Mouse (Mus musculus) forebrain, embryonic 15.5 days (tissue): ENCODE results near the gene Pmepa1. TPM values are rescaled to one million over a fixed set of nuclear protein-coding genes. Genes with fewer than 3 reads are reported as not detected.

ENCODE experiments used
- ATAC-seq: fragments of 200-750 bp; cut with Nextera tagmentation; replicated peaks from 2 replicates; pipeline ENCODE4 v1.8.0; 2017; ENCODE audit warnings: mild to moderate bottlenecking, moderate TSS enrichment, moderate library complexity
- H3K27ac ChIP-seq: fragments of 300-500 bp; sonication (generic); replicated peaks from 2 replicates; pipeline ENCODE4 v1.5.1; 2015; ENCODE audit warnings: mild to moderate bottlenecking, inconsistent platforms
- H3K27me3 ChIP-seq: fragments of 300-500 bp; sonication (generic); 2 replicates; pipeline ENCODE4 v1.6.1; 2015; ENCODE audit warnings: inconsistent platforms
- H3K36me3 ChIP-seq: fragments of 300-500 bp; sonication (generic); 2 replicates; pipeline ENCODE4 v1.6.1; 2015; ENCODE audit warnings: mild to moderate bottlenecking, inconsistent platforms
- H3K4me1 ChIP-seq: fragments of 300-500 bp; sonication (generic); 2 replicates; pipeline ENCODE4 v1.6.1; 2015; ENCODE audit warnings: inconsistent platforms
- H3K4me2 ChIP-seq: fragments of 300-500 bp; sonication (generic); replicated peaks from 2 replicates; pipeline ENCODE4 v1.6.1; 2015; ENCODE audit warnings: mild to moderate bottlenecking, inconsistent platforms
- H3K4me3 ChIP-seq: fragments of 300-500 bp; sonication (generic); 2 replicates; pipeline ENCODE4 v1.5.1; 2015; ENCODE audit warnings: mild to moderate bottlenecking, inconsistent platforms
- H3K9ac ChIP-seq: fragments of 300-500 bp; sonication (generic); replicated peaks from 2 replicates; pipeline ENCODE4 v1.6.1; 2015; ENCODE audit warnings: mild to moderate bottlenecking, inconsistent platforms
- H3K9me3 ChIP-seq: fragments of 300-500 bp; sonication (generic); 2 replicates; pipeline ENCODE4 v1.6.1; 2016; ENCODE audit warnings: inconsistent platforms
- WGBS: fragments of 180-500 bp; shearing (Covaris S2); methylation state at CpG from one replicate; pipeline ENCODE4 v1.1.7; 2015; ENCODE audit warnings: mixed read lengths; 5-methylcytosine and 5-hydroxymethylcytosine counted together
- polyA plus RNA-seq: library from polyadenylated mRNA; unstranded; fragments of >200 nt; fragmentation: Nextera tagmentation; extraction: Ambion mirVana; gene quantifications from 2 replicates; pipeline ENCODE4 v1.2.1, GENCODE M21; 2015

Pmepa1 gene
- polyA plus RNA-seq, 1 experiment from 2014 or later = 6.8 TPM

DNA sequence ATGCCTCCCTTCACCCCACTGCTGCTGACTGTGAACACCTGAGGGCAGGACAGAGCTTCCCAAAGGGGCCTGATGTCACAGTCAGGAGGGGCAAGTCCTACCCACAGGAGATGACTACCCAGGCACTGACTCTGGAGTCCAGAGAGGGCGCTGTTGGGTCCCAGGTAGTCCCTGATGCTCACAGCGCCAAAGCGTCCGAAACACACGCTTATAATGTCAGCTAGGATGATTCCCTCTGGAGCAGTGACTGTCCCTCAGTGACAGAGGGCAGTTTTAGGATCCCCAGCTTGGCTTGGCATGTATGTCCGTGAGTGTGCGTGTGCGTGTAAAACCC, 43.6 kb downstream of the Pmepa1 start:
- no peak for ATAC-seq
- Histone ChIP-seq H3K27me3 (no peaks in the 10 kb centered on the region), H3K9ac (no peak overlapping the region), H3K4me1 (peaks cover 48% of the 10 kb centered on the region), H3K4me2 (no peak overlapping the region), H3K36me3 (peaks cover 28% of the 10 kb centered on the region), H3K9me3 (no peaks in the 10 kb centered on the region), H3K4me3 (no peak overlapping the region), H3K27ac (no peak overlapping the region)
- WGBS = 73% methylated on average over 8 of the region's 8 CpGs

GRCm38 (mm10) chr2:173232065-173232765, 44.1 kb downstream of the Pmepa1 start:
- 77% methylated on average over 22 of the region's 22 CpGs for WGBS
- peaks cover 31% of the 10 kb centered on the region for H3K36me3 ChIP-seq
- peaks cover 43% of the 10 kb centered on the region for H3K4me1 ChIP-seq
- no peaks in the 10 kb centered on the region for H3K9me3 ChIP-seq
- H3K9ac ChIP-seq = no peak overlapping the region
- no peaks in the 10 kb centered on the region for H3K27me3 ChIP-seq
- ATAC-seq = no peak
- H3K4me3 ChIP-seq = no peak overlapping the region
- no peak overlapping the region for H3K27ac ChIP-seq
- no peak overlapping the region for H3K4me2 ChIP-seq

GRCm38 (mm10) chr2:173229578-173230224, 46.6 kb downstream of the Pmepa1 start:
- Histone ChIP-seq H3K27ac (peak overlapping the region; percentile 55), H3K9me3 (no peaks in the 10 kb centered on the region), H3K4me3 (0 out of 2 replicates have a peak overlapping the region, but pooled peaks have one; percentile 10), H3K4me1 (peaks cover 18% of the 10 kb centered on the region; the same call in 1 of the 2 replicates), H3K4me2 (no peak overlapping the region), H3K9ac (no peak overlapping the region), H3K27me3 (no peaks in the 10 kb centered on the region), H3K36me3 (peaks cover 40% of the 10 kb centered on the region)
- peak; percentile 84 for ATAC-seq
- WGBS = 2% methylated on average over 10 of the region's 10 CpGs

- H3K4me3 ChIP-seq = no peak overlapping the region
- H3K36me3 ChIP-seq = peaks cover 40% of the 10 kb centered on the region
- no peaks in the 10 kb centered on the region for H3K27me3 ChIP-seq
- ATAC-seq = no peak
- no peak overlapping the region for H3K27ac ChIP-seq
- peaks cover 15% of the 10 kb centered on the region; the same call in 1 of the 2 replicates for H3K4me1 ChIP-seq
- no peaks in the 10 kb centered on the region for H3K9me3 ChIP-seq
- H3K4me2 ChIP-seq = no peak overlapping the region
- WGBS = 85% methylated on average over 8 of the region's 8 CpGs
- no peak overlapping the region for H3K9ac ChIP-seq
Measured at GRCm38 (mm10) chr2:173228567-173228966, 47.8 kb downstream of the Pmepa1 start.

DNA sequence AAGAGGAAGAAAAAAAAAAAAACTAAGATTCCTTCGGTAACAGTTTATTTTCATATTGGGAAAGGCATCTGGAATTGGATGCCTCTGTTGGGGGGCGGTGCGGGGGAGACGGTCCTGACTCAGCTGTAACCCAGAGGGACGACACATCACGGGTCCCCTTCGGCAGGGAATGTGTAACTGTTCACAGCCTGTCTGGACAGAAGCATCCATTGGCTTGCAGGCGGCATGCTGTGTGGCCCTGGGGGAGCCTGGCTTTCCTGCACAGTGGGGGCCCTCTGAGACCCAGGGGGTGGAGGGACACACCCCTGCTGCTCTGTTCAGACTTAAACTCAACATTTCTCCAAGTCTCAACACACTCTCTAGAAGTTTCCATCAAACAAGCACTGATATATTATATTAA, 49.5 kb downstream of the Pmepa1 start:
- H3K27me3 ChIP-seq = no peaks in the 10 kb centered on the region
- H3K36me3 ChIP-seq = peaks cover 31% of the 10 kb centered on the region
- 92% methylated on average over 8 of the region's 8 CpGs for WGBS
- no peaks in the 10 kb centered on the region for H3K9me3 ChIP-seq
- no peak overlapping the region for H3K4me3 ChIP-seq
- no peak overlapping the region for H3K4me2 ChIP-seq
- ATAC-seq = no peak
- H3K9ac ChIP-seq = no peak overlapping the region
- H3K27ac ChIP-seq = no peak overlapping the region
- peaks cover 5% of the 10 kb centered on the region; the same call in 1 of the 2 replicates for H3K4me1 ChIP-seq

GRCm38 (mm10) chr2:173225906-173226305, 50.4 kb downstream of the Pmepa1 start:
- Histone ChIP-seq H3K4me2 (no peak overlapping the region), H3K9ac (no peak overlapping the region), H3K36me3 (peaks cover 23% of the 10 kb centered on the region), H3K27me3 (no peaks in the 10 kb centered on the region), H3K4me1 (peaks cover 5% of the 10 kb centered on the region; the same call in 1 of the 2 replicates), H3K27ac (no peak overlapping the region), H3K4me3 (no peak overlapping the region), H3K9me3 (no peaks in the 10 kb centered on the region)
- no peak for ATAC-seq
- 82% methylated on average over 7 of the region's 7 CpGs for WGBS

DNA sequence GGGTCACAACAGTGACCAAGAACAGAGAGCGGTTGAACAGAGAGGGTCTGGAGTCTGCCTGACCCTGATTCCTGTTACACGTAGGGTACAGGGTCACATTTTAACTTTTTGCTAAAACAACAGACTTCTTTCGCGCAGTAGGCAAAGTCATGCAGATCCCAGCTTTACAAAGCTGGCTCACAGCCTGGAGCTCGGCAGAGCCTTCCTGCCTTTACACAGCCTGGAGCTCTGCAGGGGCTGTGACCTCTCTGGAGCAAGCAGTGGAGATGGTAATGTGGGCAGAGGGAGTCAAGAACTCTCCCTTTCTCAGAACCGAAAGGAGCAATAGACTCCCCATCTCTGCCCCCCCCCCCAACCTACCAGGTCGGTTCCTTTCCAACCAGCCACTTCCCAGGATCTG, 51.5 kb downstream of the Pmepa1 start:
- peaks cover 2% of the 10 kb centered on the region; the same call in 1 of the 2 replicates for H3K4me1 ChIP-seq
- H3K27me3 ChIP-seq = no peaks in the 10 kb centered on the region
- H3K36me3 ChIP-seq = peaks cover 22% of the 10 kb centered on the region
- H3K9me3 ChIP-seq = no peaks in the 10 kb centered on the region
- no peak overlapping the region for H3K4me2 ChIP-seq
- H3K4me3 ChIP-seq = no peak overlapping the region
- H3K9ac ChIP-seq = no peak overlapping the region
- WGBS = 65% methylated on average over 7 of the region's 7 CpGs
- no peak for ATAC-seq
- H3K27ac ChIP-seq = no peak overlapping the region

- 81% methylated on average over 3 of the region's 3 CpGs for WGBS
- Histone ChIP-seq H3K9ac (no peak overlapping the region), H3K27me3 (no peaks in the 10 kb centered on the region), H3K4me3 (no peak overlapping the region), H3K36me3 (peaks cover 22% of the 10 kb centered on the region), H3K4me1 (no peaks in the 10 kb centered on the region), H3K9me3 (no peaks in the 10 kb centered on the region), H3K27ac (no peak overlapping the region), H3K4me2 (no peak overlapping the region)
- no peak for ATAC-seq
Measured at GRCm38 (mm10) chr2:173224097-173224496, 52.2 kb downstream of the Pmepa1 start.

GRCm38 (mm10) chr2:173223496-173223895, 52.8 kb downstream of the Pmepa1 start:
- no peaks in the 10 kb centered on the region for H3K27me3 ChIP-seq
- no peaks in the 10 kb centered on the region for H3K9me3 ChIP-seq
- WGBS = 79% methylated on average over 3 of the region's 3 CpGs
- no peak overlapping the region for H3K27ac ChIP-seq
- H3K9ac ChIP-seq = no peak overlapping the region
- no peak overlapping the region for H3K4me2 ChIP-seq
- H3K4me1 ChIP-seq = no peaks in the 10 kb centered on the region
- H3K4me3 ChIP-seq = no peak overlapping the region
- no peak for ATAC-seq
- H3K36me3 ChIP-seq = peaks cover 19% of the 10 kb centered on the region

DNA sequence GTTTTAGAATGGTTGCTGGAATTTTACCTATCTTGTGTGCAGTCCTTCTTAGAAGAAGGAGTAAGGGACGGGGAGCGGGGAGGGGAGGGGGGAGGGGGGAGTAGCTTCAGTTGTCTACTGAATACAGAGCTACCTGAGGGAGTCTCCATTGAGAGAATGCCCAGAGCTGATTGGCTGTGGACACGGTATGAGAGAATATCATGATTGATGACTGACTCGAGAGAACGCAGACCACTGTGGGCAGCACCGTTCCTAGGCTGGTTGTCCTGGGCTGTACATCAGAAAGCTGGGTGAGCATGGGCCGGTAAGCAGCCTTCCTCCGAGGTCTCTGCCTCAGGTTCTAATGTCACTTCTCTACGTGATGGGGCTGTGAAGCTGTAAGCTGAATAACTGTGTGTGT, 55.6 kb downstream of the Pmepa1 start:
- no peak for ATAC-seq
- Histone ChIP-seq H3K36me3 (0 out of 2 replicates have a peak, but pooled peaks cover 3% of the 10 kb centered on the region), H3K27me3 (no peaks in the 10 kb centered on the region), H3K4me3 (no peak overlapping the region), H3K4me2 (no peak overlapping the region), H3K9me3 (no peaks in the 10 kb centered on the region), H3K9ac (no peak overlapping the region), H3K27ac (no peak overlapping the region), H3K4me1 (no peaks in the 10 kb centered on the region)
- 93% methylated on average over 9 of the region's 9 CpGs for WGBS

DNA sequence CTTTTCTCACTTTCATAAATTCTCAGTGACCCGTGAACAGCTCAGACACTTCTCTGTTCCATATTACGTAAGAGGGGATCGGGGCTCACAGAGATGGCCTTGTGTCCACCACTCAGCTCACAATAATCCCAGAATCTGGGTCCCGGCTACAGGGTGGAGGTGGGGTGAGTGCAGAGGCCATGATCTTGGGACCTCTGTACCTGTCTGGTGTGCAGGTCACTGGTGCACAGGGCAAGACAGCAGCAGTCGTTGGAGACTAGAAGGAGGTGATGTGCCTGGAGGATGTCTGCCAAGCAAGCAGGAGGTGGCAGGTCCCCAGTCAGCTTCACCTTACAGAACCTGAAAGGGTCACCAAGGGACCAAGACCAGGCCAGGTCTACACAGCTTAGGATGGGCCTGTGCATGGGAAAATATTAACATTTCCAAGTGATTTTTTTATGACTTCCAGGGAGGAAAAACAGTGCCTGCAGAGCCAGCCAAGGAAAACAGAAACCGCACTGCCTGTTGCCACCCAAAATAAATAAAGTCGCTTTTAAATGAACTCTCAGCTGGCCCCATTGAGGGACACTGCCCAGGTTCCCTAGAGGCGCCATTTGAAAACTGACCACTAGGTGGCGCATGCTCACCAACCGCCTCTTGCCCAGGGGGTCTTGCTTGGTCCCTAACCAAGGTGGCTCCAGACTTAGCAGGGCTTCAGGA, 56.9 kb downstream of the Pmepa1 start:
- 0 out of 2 replicates have a peak, but pooled peaks have one; percentile 17 for ATAC-seq
- Histone ChIP-seq H3K4me3 (no peak overlapping the region), H3K36me3 (no peaks in the 10 kb centered on the region), H3K4me2 (no peak overlapping the region), H3K27me3 (no peaks in the 10 kb centered on the region), H3K9me3 (no peaks in the 10 kb centered on the region), H3K27ac (no peak overlapping the region), H3K9ac (no peak overlapping the region), H3K4me1 (no peaks in the 10 kb centered on the region)
- 47% methylated on average over 10 of the region's 10 CpGs for WGBS

DNA sequence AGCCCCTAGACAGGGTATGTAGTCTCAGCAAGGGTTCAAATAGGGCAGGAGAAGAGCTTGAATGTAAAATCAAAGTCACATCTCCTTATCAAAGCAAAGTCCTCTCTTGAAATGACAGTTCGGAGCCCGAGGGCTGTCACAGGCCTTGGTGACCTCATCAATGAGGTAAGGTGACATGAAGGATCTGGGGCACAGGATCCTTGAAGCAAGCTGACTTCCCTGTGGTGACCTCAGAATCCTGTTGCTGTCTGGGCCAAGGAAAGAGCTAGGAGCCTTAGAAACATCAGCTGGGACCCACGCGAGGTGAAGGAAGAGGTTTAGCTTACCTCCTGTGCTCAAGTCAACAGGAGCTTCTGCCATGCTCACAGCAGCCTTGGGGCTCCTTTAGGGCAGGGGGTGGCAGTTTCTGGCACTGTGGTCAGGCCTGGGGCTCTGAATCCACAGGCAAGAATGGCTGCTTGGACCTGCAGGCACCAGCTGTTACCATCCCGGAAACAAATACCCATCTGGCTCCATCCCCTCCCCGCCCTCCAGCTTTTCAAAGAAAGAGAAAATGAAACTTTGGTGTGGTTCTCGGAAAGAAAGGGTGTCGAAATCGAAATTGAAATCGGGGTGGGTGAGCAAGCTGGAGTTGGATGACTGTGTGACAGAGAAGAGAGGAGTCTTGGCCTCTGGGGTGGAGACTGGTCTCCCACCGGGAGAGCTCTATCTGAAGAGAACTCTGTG, 57.8 kb downstream of the Pmepa1 start, which contains the start of gene Zbp1:
Gene Zbp1 (minus strand): TSS at position 508 of the 726 bp plus-strand sequence.
- no peak within 1 kb of the TSS for H3K9ac ChIP-seq
- WGBS = 70% methylated on average over 11 of the region's 11 CpGs

More for the DNA sequence above, 57.8 kb downstream of the Pmepa1 start, which contains the start of gene Zbp1:
- no peak for ATAC-seq
- H3K4me3 ChIP-seq = no peak within 1 kb of the TSS
- no peaks in the 10 kb centered on the region for H3K9me3 ChIP-seq
- no peaks in the 10 kb centered on the region for H3K4me1 ChIP-seq
- H3K4me2 ChIP-seq = no peak within 1 kb of the TSS
- no peaks in the 10 kb centered on the region for H3K36me3 ChIP-seq
- H3K27ac ChIP-seq = no peak within 1 kb of the TSS
- no peaks in the 10 kb centered on the region for H3K27me3 ChIP-seq
